Mouse (Mus musculus) frontal cortex, adult 2 months (tissue): ENCODE measurements around the gene Ppp1r14d. TPM values are rescaled to one million over a fixed set of nuclear protein-coding genes. Genes with fewer than 3 reads are reported as not detected.
A peak's percentile ranks its signal among the peaks of the same experiment; 100 is the strongest.

Experiments
- DNase-seq, 2 experiments: peaks; one replicate each; pipeline ENCODE4 v3.0.0; 2022; ENCODE audit warnings: low spot score in 1 of 2; ENCODE audit errors: extremely low spot score in 1 of 2
- polyA plus RNA-seq: library from polyadenylated mRNA; depleted of rRNA; stranded (reverse); fragments of >200 nt; gene quantifications from 2 replicates; pipeline ENCODE4 v1.2.3, GENCODE M21; 2012

Ppp1r14d gene
- polyA plus RNA-seq, 1 experiment, result not detected

- no peak for DNase-seq
These were observed 7.6 kb upstream of the Ppp1r14d start, which contains the start of gene Spint1 for GRCm38 (mm10) chr2:119237210-119237870. Gene Spint1 (plus strand): TSS chr2:119237362.

DNA sequence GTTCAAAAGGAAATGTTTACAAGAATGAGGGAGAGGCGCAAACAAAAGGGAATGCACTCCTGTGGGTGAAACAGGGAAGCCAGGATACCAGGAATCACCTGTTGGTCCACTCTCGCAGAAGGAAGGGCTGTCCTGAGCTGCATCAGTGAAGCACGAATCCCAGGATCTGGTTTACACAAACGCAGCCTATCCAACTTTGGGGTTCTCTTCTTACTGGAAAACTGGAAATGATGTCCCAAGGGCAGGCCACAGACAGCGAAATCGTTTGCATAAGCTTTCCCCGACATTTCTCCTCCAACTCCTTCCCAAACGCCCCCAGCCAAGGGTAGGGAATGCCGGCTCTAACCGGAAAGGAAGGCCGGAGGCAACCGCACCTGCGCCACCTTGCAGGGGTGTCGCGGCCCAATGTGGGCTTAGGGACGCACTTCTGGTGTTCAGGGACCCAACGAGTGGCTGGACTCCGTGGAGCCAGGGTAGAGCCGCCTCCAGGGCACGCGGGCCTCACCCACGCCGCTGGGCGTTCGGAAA lies 7.0 kb upstream of the Ppp1r14d start:
- no peak for DNase-seq

DNA sequence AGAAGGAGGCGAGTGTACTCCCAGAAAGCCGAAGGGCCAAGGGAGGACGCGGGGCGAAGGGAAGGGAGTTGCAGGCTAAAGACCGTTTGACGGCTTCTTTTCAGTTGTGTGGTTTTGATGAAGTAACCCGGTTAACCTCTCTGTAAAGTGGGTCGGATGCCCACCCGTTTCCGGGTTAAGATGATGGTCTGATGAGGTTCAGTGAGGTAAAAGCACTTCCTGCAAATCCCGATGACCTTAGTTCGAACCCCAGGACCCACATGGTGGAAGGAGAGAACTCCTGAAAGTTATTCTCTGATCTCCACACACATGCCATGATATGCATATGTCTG lies 20.6 kb downstream of the Ppp1r14d start:
- no peak for DNase-seq

- DNase-seq, result peak; percentile 96 to 98
These were observed 21.1 kb downstream of the Ppp1r14d start, which contains the start of the genes Zfyve19 and Dnajc17 for GRCm38 (mm10) chr2:119208344-119209175. Gene Zfyve19 (plus strand): TSS chr2:119208617. Gene Dnajc17 (minus strand): TSS chr2:119208795.

- peak in 1 of 2 experiments; percentile 12 for DNase-seq
These were observed 21.8 kb downstream of the Ppp1r14d start for GRCm38 (mm10) chr2:119207961-119208343.

- DNase-seq, result no peak
These were observed 25.7 kb downstream of the Ppp1r14d start for GRCm38 (mm10) chr2:119203871-119204460.

DNA sequence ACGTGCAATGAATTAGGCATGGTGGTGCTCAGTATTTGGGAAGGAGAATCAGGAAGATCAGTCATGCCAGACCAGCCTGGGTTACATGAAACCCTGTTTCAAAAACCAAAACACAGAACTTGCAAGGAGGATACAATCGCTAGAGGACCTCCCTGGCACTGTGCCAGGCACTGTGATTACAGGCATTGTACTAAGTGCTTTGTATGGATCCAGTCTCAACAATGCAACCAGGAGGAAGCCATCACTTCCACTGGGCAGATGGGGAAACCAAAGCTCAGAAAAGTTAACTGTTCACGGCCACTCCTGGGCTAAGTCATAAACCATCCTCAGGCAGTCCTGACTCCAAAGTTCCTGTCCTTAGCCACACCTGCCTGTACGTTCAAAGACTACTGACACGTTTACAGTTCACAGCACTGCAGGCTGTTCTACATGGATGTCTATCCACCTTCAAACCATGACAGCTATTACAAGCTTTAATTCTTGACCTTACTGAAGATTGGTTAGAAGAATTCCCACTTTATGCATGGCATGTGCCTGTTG lies 26.7 kb downstream of the Ppp1r14d start:
- no peak for DNase-seq

DNA sequence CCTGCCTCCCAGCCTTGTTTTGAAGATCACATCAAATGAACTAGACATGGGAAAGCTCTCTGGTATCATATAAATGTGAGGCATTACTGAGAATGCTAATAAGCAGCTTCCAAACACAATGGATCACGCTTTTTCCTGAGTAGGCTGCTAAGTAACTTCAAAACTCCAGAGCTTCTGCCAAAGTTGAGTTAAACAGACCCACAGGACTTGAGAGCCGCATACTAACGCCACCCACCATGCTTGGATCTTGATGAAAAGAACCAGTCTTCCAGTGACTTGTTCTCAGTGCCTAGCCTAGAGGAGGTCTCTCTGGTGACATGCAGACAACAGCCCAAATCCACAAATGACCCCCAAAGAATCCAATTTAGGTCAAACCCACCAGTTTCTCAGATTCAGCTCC lies 30.8 kb downstream of the Ppp1r14d start:
- DNase-seq, result no peak

- DNase-seq, result no peak
These were observed 31.7 kb downstream of the Ppp1r14d start for GRCm38 (mm10) chr2:119198049-119198448.

DNA sequence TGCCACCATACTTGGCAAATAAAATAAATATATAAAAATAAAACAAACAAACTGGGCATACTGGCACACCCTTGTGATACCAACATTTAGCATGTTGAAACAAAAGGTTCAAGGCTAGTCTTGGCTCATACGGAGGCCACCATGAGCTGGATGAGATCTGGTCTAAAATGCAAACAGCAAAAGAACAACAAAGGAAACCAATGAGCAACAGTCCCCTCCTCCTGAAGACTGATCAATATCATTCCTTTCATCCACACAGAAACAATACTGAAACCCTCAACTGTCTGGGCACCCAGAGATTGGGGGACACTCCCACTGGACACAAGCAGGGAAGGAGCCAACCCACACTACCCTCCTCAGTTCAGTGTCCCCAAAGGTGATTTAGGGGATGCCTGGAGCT lies 32.2 kb downstream of the Ppp1r14d start:
- DNase-seq, result no peak

DNA sequence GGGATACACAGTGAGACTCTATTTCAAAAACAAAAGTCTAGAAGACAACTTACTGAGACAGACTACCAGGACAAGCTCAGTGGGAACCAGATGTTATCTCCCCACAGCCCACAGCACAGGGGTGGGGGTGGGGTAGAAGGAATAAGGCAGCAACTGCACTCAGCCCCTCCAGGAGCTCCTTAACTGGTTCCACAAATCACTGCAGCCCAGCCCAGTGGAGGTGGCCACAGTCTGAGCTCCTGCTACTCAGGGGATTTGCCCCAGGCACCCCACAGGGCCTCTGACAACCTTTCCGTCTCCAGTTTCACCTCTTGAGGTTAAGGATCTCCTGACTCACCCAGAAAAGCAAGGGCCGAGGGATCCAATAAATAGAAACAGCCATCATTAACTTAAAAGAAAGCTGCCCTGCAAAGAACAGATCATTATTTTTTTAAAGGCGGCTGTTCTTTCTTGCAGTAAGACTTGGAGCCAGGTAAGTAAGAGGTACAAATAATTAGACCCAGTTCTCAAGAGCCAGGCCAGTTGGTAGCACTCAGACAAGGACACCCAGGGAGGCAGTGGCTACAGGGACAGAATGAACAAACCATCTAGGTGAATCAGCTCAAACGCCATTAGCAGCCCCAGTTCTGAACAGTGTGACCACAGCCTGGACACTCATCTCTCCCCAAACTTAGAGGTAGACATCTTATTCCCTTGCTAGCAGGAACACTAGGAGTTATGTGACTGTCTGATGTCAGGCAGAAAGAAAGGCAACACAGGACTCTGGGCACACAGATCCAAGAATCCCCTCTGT lies 33.2 kb downstream of the Ppp1r14d start:
- DNase-seq, result no peak

DNA sequence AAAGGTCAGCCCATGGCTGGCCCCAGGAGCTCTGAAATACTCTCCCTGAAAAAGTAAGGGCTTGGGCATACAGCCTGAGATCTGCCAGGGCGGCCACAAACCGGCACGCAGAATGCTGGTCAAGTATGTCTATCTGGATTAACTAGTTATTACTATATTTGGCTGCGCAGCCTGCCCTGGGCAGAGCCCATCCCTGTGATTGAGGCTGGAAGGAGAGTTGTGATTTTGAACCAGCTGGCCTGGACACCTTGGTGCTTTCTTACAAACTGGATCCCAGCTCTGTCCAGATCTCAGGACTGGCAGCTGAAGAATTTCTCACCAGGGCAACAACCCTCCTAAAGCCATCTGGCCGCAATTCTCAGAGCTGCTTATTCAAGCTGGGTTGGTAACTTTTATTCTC lies 35.6 kb downstream of the Ppp1r14d start:
- DNase-seq, result no peak

DNA sequence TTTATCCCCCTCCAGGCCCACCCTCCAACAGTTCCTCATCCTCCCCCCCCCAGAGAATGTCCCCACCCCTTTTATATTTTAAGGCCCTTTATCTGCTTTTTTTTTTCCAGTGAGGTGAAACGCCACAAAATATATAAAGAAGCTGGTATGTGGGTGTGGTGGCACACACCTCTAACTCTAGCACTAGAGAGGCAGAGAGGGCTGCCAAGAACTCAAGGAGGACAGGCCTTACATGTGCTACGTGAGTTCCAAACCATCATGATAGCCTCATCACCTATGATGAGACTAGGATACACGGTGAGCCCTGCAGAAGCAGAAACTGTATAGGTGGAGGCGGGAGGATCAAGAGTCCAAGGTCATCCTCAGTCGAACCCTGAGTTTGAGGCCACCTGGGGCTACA lies 38.7 kb downstream of the Ppp1r14d start:
- no peak for DNase-seq

DNA sequence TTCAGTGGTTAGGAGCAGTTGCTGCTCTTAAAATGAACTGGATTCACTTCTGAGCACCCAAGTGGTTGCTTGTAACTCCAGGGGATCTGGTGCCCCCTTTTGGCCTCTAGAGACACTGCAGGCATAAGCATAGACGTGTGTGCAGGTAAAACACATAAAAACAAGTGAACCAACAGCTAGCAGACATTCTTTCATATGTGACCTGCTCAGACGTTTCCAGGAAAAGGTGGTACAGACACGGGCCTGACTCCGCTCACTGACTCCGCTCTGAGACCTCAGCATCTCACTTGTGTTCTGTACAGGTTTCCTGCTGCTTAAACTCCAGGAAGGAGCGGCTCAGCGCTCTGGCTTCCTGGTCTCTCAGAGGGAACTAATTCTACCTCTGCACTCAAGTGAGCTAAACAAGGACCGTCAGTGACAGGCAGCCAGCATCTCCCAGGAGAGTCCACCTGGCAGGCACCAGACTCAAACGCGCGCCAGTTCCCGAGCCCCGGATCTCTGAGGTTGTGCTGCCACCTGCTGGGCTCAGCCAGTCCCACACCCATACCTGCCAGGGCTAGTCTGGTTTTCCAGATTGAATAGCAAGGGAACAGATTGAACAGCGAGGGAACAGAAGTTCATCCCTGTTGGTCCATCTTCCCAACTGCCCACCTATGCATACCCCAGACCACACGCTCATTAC lies 40.5 kb downstream of the Ppp1r14d start:
- DNase-seq, result peak; percentile 38 to 93

DNA sequence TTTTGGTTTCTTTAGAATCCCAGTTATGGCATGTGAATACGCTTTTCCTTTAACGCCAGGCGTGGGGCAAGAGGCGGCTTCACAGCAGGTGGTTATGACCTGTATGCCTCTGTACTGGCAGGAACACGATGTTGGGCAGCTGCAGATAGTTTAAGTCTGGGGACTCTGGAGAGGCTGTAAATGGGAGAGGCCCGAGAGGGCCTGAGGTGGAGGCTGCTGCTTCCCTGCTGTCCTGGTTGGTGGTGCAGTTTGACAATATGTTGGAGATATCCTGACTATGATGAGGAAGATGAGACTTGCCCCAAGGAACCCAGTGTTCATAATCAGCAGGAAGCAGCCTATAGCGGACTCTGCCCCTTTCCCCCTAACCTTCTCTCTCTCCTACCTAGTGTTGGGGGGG lies 46.8 kb downstream of the Ppp1r14d start:
- no peak for DNase-seq

- no peak for DNase-seq
These were observed 52.2 kb downstream of the Ppp1r14d start for GRCm38 (mm10) chr2:119177384-119177939.

GRCm38 (mm10) chr2:119176761-119177160 lies 52.9 kb downstream of the Ppp1r14d start:
- DNase-seq, result no peak

DNA sequence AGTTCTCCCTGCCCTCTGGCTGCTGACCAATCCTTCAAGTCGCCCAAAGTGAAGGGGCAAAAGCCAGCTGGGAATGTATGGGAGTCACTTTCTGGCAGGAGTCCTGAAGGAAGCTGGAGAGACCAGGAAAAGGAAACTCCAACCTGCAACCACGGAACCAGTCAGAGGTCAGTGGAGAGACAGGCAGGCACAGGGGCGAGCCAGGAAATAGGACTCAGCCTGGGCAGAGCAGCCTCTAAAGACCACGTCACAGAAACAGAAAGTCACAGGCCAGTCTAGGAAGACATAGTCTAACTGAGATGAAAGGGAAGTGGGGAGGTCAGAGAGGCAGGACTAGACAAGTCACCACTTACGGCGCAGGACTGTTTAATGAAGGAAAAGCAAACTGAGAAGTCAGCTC lies 54.1 kb downstream of the Ppp1r14d start:
- DNase-seq, result no peak

- no peak for DNase-seq
These were observed 54.8 kb downstream of the Ppp1r14d start for GRCm38 (mm10) chr2:119174866-119175265.
